Mouse (Mus musculus) midbrain, embryonic 12.5 days (tissue): ENCODE measurements around the gene Fbf1. TPM values are rescaled to one million over a fixed set of nuclear protein-coding genes. Genes with fewer than 3 reads are reported as not detected.

ENCODE experiments used
- ATAC-seq: fragments of 200-750 bp; cut with Nextera tagmentation; 2 replicates; pipeline ENCODE4 v1.8.0; 2017; ENCODE audit warnings: low read depth, moderate TSS enrichment, moderate library complexity; ENCODE audit not compliant: low FRiP score
- H3K27ac ChIP-seq: fragments of 300-500 bp; sonication (generic); replicated peaks from 2 replicates; pipeline ENCODE4 v1.5.1; 2016; ENCODE audit warnings: mild to moderate bottlenecking
- H3K27me3 ChIP-seq: fragments of 300-500 bp; sonication (generic); 2 replicates; pipeline ENCODE4 v1.6.1; 2016; ENCODE audit warnings: mild to moderate bottlenecking
- H3K36me3 ChIP-seq: fragments of 300-500 bp; sonication (generic); 2 replicates; pipeline ENCODE4 v1.6.1; 2016
- H3K4me1 ChIP-seq: fragments of 300-500 bp; sonication (generic); 2 replicates; pipeline ENCODE4 v1.6.1; 2016
- H3K4me2 ChIP-seq: fragments of 300-500 bp; sonication (generic); replicated peaks from 2 replicates; pipeline ENCODE4 v1.6.1; 2016; ENCODE audit warnings: mild to moderate bottlenecking, moderate library complexity
- H3K4me3 ChIP-seq: fragments of 300-500 bp; sonication (generic); 2 replicates; pipeline ENCODE4 v1.5.1; 2016; ENCODE audit warnings: mild to moderate bottlenecking
- H3K9ac ChIP-seq: fragments of 300-500 bp; sonication (generic); replicated peaks from 2 replicates; pipeline ENCODE4 v1.6.1; 2016; ENCODE audit warnings: mild to moderate bottlenecking, moderate library complexity
- H3K9me3 ChIP-seq: fragments of 300-500 bp; sonication (generic); 2 replicates; pipeline ENCODE4 v1.6.1; 2016; ENCODE audit warnings: mild to moderate bottlenecking
- WGBS: fragments of 180-500 bp; shearing (Covaris S2); methylation state at CpG from one replicate; pipeline ENCODE4 v1.1.7; 2016; 5-methylcytosine and 5-hydroxymethylcytosine counted together
- polyA plus RNA-seq: library from polyadenylated mRNA; unstranded; fragments of >200 nt; fragmentation: Nextera tagmentation; extraction: Ambion mirVana; gene quantifications from 2 replicates; pipeline ENCODE4 v1.2.1, GENCODE M21; 2016

The Fbf1 gene
- polyA plus RNA-seq, 1 experiment from 2014 or later, result 80.2 TPM

DNA sequence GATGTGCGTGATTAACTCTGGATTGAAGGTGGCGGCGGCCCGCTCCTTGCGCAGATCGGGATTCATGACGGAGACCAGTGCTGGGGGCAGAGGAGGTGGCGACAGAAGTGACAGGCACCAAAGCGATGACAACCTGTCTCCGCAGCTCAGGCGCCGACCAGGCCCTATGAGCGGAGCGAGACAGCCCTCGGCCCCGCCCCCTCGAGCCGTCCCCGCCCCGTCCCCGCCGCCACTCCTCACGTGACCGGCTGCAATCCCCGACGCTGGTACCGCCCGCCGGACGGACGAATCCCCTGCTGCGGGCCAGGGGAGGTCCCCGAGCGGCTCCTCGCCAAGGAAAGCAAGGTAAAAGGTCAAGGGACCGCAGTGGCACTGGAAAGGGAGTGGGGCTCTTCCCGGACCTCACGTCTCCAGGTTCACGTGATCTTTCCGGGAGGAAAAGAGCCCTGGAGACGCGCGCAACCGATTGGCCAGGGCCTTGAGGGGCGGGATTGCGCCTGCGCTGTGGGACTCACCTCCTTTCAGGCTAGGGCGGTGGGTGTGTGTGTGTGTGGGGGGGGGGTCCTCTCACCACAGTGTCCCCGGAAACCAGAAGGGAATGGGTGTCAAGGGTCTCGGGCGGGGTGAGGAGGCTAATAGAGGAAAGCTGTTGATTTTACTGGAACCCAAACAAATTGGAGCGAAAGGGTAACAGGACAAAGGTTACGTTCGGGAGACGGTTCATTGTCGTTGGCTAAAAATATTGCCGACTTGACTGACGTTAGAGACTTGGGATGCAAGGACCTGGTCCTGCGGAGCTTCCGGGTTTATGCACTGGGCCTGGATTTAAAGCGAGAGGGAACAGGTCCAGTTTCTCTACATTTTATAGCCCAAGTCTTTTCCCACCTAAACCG is 30.9 kb upstream of the Fbf1 start, which contains the start of the genes Ten1 and Acox1:
TSS of gene Ten1 (plus strand) at position 217 of the 893 bp plus-strand sequence.
TSS of gene Acox1 (minus strand) at position 407 of the 893 bp plus-strand sequence.
- Histone ChIP-seq H3K4me2 (peak within 1 kb of the TSS; percentile 78), H3K9ac (peak within 1 kb of the TSS; percentile 71), H3K9me3 (no peaks in the 10 kb centered on the region), H3K27me3 (no peaks in the 10 kb centered on the region), H3K4me3 (peak within 1 kb of the TSS; percentile 63), H3K27ac (peak within 1 kb of the TSS; percentile 94), H3K36me3 (peaks cover 11% of the 10 kb centered on the region; the same call in 1 of the 2 replicates), H3K4me1 (peaks cover 13% of the 10 kb centered on the region)
- peak; percentile 99 for ATAC-seq
- under 1% methylated on average over 62 of the region's 62 CpGs for WGBS

DNA sequence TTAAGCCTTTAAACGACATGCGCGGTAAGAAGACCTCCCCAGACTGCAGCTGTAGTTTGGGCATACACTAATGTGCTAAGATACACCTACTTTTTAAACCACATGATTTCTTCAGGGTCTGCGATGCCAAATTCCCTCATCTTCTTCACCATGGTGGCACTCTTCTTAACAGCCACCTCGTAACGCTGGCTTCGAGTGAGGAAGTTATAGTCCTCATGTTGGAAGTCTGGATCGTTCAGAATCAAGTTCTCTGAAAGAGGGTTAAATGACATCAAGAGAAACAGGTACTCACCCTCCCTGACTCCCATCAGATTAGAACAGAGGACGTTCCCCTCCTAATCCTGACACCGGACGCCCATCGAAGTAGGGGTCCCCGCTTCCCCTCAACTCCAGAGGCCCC is 30.2 kb upstream of the Fbf1 start:
- peak; percentile 7; the same call in 1 of the 2 replicates for ATAC-seq
- no peaks in the 10 kb centered on the region for H3K9me3 ChIP-seq
- H3K27me3 ChIP-seq, result no peaks in the 10 kb centered on the region
- H3K27ac ChIP-seq, result peak overlapping the region; percentile 94
- H3K4me2 ChIP-seq, result peak overlapping the region; percentile 78
- WGBS, result 27% methylated on average over 13 of the region's 13 CpGs
- peaks cover 11% of the 10 kb centered on the region; the same call in 1 of the 2 replicates for H3K36me3 ChIP-seq
- peak overlapping the region; percentile 71 for H3K9ac ChIP-seq
- H3K4me3 ChIP-seq, result peak overlapping the region; percentile 63
- peaks cover 13% of the 10 kb centered on the region for H3K4me1 ChIP-seq

DNA sequence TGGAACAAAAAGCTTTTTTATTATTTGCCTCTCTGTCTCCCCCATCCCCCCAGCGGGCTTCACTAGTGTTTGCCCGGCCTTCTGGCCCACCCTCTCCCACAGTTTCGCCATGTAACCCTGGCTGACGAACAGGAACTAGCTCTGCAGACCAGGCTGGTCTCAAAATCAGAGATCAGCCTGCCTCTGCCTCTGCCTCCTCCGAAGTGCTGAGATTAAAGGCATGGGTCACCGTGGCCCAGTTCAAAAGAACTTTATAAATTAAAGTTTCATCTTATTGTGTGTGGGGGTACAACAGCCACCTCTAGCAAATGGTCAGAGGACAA is 29.6 kb upstream of the Fbf1 start:
- H3K4me1 ChIP-seq, result peaks cover 13% of the 10 kb centered on the region
- no peak for ATAC-seq
- H3K9ac ChIP-seq, result no peak overlapping the region
- H3K27ac ChIP-seq, result no peak overlapping the region
- H3K36me3 ChIP-seq, result peaks cover 11% of the 10 kb centered on the region; the same call in 1 of the 2 replicates
- peak overlapping the region; percentile 78 for H3K4me2 ChIP-seq
- no peaks in the 10 kb centered on the region for H3K27me3 ChIP-seq
- 95% methylated on average over 6 of the region's 6 CpGs for WGBS
- no peak overlapping the region for H3K4me3 ChIP-seq
- no peaks in the 10 kb centered on the region for H3K9me3 ChIP-seq

DNA sequence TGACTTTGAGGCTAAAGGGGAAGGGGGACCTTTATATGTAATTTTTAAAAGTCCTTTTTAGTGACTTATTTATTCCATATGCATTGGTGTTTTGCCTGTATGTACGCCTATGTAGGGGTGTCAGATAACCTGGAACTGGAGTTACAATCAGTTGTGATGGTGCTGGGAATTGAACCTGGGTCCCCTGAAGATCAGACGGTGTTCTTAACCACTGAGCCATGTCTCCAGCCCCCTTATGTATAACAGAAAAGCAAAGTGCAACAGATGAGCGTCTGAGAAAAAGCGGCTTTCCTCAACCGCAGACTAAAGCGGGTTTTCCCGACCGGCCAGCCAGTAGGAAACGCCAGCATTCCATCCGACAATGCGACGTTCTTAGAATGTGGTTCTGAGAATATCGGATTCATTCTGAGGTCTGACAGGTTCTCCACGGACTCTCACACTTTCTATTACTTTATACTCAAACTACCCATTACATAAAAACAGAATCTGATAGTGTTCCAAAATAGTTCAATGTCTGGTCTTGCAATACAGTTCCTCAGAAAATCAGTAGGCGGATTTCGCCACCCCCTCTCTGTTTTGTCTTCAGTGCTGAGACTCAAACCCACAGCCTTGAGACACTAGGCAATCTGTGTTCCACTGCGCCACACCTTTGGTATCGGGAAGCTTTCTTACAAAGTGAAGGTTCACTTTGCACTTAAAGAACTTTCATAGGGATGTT is 29.1 kb upstream of the Fbf1 start:
- H3K4me2 ChIP-seq, result peak overlapping the region; percentile 78
- WGBS, result 94% methylated on average over 18 of the region's 18 CpGs
- H3K4me1 ChIP-seq, result peaks cover 13% of the 10 kb centered on the region
- no peak for ATAC-seq
- no peaks in the 10 kb centered on the region for H3K9me3 ChIP-seq
- H3K9ac ChIP-seq, result no peak overlapping the region
- peaks cover 10% of the 10 kb centered on the region; the same call in 1 of the 2 replicates for H3K36me3 ChIP-seq
- H3K4me3 ChIP-seq, result no peak overlapping the region
- no peak overlapping the region for H3K27ac ChIP-seq
- H3K27me3 ChIP-seq, result no peaks in the 10 kb centered on the region

DNA sequence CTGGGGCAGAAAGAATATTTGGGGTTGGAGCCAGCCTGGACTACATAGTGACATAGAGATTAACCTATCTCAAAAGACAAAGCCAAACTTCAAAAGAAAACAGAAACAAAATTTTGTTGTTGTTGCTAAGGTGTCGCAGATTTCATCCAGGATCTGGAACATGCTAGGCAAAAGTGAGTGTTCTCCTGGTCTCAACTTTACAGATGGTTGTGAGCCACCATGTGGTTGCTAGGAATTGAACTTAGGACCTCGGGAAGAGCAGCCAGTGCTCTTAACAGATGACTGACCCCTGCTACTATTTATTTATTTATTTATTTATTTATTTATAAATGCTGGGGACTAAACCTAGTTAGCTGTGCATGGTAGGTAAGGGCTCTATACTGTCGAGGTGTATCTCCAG is 28.4 kb upstream of the Fbf1 start:
- no peak for ATAC-seq
- Histone ChIP-seq H3K27me3 (no peaks in the 10 kb centered on the region), H3K4me3 (no peak overlapping the region)

DNA sequence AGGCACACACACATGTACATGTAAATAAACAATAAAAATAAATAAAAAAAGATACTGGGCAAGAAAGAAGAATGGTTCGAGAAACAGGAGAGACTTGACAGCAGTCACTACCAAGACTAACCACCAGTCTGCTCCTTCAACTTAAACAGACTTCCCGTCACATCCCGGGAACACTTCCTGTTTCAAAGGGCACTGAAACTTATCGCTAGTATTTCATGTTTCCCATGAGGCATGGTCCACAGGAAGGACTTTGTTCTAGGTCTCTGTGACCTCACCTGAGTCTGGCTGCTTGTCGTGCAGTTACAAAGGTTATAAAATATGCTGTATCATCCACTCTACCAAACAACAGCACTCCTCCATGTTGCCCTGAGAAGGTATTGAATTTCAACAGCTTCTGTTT is 27.3 kb upstream of the Fbf1 start:
- H3K4me3 ChIP-seq, result no peak overlapping the region
- ATAC-seq, result no peak
- H3K27ac ChIP-seq, result no peak overlapping the region
- 82% methylated on average over 5 of the region's 5 CpGs for WGBS
- H3K36me3 ChIP-seq, result peaks cover 15% of the 10 kb centered on the region; the same call in 1 of the 2 replicates
- no peak overlapping the region for H3K9ac ChIP-seq
- H3K4me2 ChIP-seq, result no peak overlapping the region
- H3K4me1 ChIP-seq, result peaks cover 13% of the 10 kb centered on the region
- H3K27me3 ChIP-seq, result no peaks in the 10 kb centered on the region
- H3K9me3 ChIP-seq, result no peaks in the 10 kb centered on the region

More for the DNA sequence above, 28.4 kb upstream of the Fbf1 start:
- Histone ChIP-seq H3K9me3 (no peaks in the 10 kb centered on the region), H3K9ac (no peak overlapping the region), H3K4me2 (no peak overlapping the region), H3K36me3 (peaks cover 10% of the 10 kb centered on the region; the same call in 1 of the 2 replicates), H3K27ac (no peak overlapping the region), H3K4me1 (peaks cover 13% of the 10 kb centered on the region)
- 89% methylated on average over 3 of the region's 3 CpGs for WGBS

DNA sequence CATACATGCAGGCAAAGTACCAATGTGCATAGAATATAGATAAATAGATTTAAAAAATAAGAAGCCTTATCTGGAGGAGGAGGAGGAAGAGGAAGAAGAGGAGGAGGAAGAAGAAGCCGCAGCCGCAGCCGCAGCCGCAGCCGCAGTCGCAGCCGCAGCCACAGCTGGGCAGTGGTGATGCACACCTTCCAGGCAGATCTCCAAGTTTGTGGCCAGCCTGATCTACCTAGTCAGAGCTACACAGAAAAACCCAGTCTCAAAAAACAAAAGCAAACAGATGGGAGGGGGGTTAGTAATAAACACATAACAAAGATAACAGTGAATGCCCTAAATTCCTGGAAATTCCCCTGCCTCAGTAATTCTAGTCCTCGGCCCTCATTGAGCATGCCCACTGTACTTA is 26.7 kb upstream of the Fbf1 start:
- Histone ChIP-seq H3K9ac (no peak overlapping the region), H3K36me3 (peaks cover 18% of the 10 kb centered on the region), H3K9me3 (no peaks in the 10 kb centered on the region), H3K27ac (no peak overlapping the region), H3K4me1 (peaks cover 12% of the 10 kb centered on the region), H3K27me3 (no peaks in the 10 kb centered on the region), H3K4me2 (no peak overlapping the region), H3K4me3 (no peak overlapping the region)
- no peak for ATAC-seq
- 97% methylated on average over 8 of the region's 8 CpGs for WGBS

DNA sequence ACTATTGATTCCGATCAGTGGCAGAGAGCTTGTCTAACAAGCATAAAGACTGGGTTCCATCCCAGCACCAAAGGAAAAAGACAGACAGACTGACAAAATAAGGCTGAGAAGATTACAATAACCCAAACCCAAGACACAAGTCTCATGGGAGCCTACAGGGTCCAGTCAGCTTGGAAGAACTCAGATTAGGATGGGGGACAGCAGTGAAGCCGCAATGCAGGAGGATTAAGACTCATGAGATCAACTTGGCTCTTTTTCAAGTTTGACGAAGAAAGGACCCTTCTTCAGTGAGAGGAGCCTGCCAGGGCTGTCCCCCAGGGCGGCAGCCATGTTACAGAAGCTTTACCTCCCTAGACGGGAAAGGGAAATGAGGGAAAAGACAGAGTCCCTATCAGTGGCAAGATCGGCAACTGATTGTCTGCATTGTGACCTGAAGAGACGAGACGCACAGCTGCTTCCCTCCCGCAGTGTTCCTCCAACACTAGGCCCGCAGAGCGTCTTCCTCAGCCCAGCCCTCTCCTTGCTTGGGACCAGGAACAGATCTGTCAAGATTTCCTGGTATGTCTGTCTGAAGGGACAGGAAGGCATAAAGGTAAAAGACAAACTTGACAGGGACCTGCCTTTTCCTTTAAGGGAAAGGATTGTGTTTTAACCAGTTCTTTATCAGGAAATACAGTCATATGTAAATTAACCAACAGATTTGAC is 19.4 kb upstream of the Fbf1 start:
- WGBS, result 46% methylated on average over 11 of the region's 11 CpGs
- no peak overlapping the region for H3K9ac ChIP-seq
- peaks cover 43% of the 10 kb centered on the region for H3K36me3 ChIP-seq
- no peak for ATAC-seq
- no peaks in the 10 kb centered on the region for H3K27me3 ChIP-seq
- no peaks in the 10 kb centered on the region for H3K9me3 ChIP-seq
- H3K4me3 ChIP-seq, result no peak overlapping the region
- no peak overlapping the region for H3K4me2 ChIP-seq
- no peak overlapping the region; the same call in 1 of the 2 replicates for H3K27ac ChIP-seq
- H3K4me1 ChIP-seq, result peaks cover 8% of the 10 kb centered on the region; the same call in 1 of the 2 replicates

DNA sequence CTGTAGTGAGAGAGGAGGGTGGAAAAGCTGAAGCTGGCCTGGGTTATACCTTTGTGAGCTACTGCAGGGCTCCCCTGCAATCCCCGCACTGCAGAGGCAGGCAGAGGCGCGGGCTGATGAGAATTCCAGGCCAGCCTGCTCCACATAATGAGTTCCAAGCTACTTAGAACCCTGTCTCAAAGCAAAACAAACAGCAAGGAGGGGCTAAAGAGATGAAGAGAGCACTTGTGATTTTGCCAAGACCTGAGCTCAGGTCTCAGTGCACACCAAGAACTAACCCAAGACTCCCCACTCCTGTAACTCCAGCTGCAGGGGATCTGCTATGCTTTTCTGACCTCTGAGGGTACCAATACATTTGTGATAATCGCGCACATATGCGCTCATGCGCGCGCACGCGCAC is 18.4 kb upstream of the Fbf1 start:
- H3K27me3 ChIP-seq, result no peaks in the 10 kb centered on the region
- H3K9me3 ChIP-seq, result no peaks in the 10 kb centered on the region
- H3K4me1 ChIP-seq, result peaks cover 8% of the 10 kb centered on the region; the same call in 1 of the 2 replicates
- H3K36me3 ChIP-seq, result peaks cover 49% of the 10 kb centered on the region
- no peak overlapping the region; the same call in 1 of the 2 replicates for H3K27ac ChIP-seq
- WGBS, result 79% methylated on average over 11 of the region's 11 CpGs
- ATAC-seq, result no peak
- H3K4me2 ChIP-seq, result no peak overlapping the region
- no peak overlapping the region for H3K9ac ChIP-seq
- H3K4me3 ChIP-seq, result no peak overlapping the region

DNA sequence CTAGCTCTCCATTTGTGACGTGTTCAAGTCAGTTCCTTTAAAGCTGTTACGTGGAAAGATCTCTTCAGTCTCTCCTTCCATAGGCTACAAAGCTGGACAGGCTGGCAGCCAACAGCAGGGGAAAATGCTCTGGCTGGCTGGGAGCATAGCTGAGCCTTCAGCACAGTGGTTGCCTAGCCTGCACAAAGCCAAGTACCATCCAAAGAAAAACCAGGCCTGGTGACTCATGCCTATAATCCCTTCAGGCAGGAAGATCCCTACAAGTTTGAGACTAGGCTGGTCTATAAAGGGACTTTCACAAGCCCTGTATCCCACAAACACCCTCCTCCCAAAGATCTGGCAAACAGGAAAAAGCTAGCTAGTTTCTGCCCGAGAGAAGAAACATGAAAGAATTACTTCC is 17.9 kb upstream of the Fbf1 start:
- no peak for ATAC-seq
- Histone ChIP-seq H3K4me2 (no peak overlapping the region), H3K36me3 (peaks cover 45% of the 10 kb centered on the region), H3K9me3 (no peaks in the 10 kb centered on the region), H3K27ac (0 out of 2 replicates have a peak overlapping the region, but pooled peaks have one; percentile 20), H3K4me1 (peaks cover 8% of the 10 kb centered on the region; the same call in 1 of the 2 replicates), H3K4me3 (no peak overlapping the region), H3K9ac (no peak overlapping the region), H3K27me3 (no peaks in the 10 kb centered on the region)
- 88% methylated on average over 3 of the region's 3 CpGs for WGBS

DNA sequence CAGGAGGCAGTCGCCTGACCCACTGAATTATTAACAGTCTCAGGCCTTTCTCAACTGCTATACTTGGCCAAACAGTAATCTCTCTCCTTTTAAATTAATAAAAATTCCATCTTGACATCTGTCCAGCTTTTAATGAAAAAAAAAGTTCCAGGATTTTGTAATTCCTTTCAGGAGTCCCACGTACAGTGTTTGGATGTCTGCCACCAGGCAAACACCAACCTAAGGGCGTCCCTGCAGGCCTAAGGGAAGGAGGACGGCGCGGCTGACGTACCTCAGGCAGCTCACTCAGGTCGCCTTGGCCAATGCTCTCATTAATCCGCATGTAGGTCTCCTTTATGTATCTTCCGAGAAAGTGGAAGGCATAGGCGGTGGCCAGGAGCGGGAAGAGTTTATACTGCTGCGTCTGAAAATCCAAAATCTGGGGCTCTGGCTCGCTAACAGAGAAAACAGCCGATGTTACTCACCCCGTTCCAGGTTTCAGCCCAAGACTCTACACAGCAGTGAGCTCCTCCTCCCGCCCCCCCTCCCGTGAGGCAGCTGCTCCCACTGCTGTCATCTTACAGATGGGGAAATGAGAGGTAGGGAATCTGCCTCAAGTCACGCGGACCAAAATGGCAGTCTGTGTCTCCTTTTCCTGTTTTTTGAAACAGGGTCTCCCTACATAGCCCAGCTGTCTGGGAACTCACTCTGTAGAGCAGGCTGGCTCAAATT is 10.6 kb upstream of the Fbf1 start:
- Histone ChIP-seq H3K4me1 (no peaks in the 10 kb centered on the region), H3K9ac (no peak overlapping the region), H3K4me3 (no peak overlapping the region), H3K27me3 (no peaks in the 10 kb centered on the region), H3K4me2 (no peak overlapping the region), H3K36me3 (peaks cover 83% of the 10 kb centered on the region), H3K27ac (no peak overlapping the region), H3K9me3 (no peaks in the 10 kb centered on the region)
- no peak for ATAC-seq
- WGBS, result 90% methylated on average over 20 of the region's 20 CpGs
